Mouse (Mus musculus): ENCODE data around the gene Ap4s1.
"Not testable (repeated sequence)": the region's sequence is repeated elsewhere in the genome, so short reads cannot be mapped to it uniquely, and the experiment has no call there.

Ap4s1 gene

DNA sequence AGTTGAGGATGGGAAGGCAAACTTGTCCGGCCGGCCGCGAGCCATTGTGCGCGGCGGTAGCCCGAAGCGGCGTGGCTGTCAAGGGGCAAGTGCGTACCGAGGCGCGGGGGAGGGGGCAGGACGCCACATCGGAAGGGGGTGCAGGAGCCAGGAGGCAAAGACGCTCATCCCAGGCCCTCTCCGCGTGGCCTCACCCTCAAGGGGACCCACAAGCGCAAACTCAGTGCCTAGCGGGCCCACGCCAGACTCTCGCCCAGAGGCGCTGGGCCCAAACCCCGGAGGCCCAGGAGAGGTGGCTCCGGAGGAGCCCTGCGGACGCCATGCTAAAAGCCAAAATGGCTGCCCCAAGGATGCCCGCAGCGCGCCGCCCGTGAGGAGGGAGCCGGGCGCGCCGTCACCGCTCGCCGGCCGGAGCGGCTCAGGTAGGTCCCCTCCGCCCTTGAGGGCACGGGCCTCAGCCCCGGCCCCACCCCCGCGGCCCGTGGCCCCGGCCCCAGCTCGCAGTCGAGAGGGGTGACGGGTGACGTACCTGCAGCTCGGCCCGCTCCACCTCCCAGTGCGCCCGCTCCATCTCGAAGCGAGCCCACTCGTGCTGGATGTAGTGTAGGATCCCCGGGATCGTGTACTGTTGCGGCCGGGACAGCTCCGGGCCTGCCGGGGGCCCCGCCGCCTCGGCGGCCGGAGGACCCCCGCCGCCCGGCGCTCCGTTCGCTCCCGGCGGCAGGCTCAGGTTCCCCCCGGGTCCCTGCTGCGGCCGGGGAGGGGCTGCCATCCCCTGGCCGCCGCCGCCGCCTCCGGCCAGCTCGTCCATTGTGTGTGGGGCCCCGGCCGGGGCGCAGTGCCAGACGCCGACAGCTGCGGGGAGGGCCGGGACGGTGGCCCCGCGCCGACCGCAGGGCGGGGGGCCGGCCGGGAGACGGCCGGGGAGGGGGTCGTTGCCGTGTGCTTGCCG is at the start of gene Ap4s1:
TSS of gene Ap4s1 (plus strand) at position 141 of the 952 bp plus-strand sequence.
- peak; percentile 77 for DNase-seq (ENCODE audit: inconsistent ontology term)

DNA sequence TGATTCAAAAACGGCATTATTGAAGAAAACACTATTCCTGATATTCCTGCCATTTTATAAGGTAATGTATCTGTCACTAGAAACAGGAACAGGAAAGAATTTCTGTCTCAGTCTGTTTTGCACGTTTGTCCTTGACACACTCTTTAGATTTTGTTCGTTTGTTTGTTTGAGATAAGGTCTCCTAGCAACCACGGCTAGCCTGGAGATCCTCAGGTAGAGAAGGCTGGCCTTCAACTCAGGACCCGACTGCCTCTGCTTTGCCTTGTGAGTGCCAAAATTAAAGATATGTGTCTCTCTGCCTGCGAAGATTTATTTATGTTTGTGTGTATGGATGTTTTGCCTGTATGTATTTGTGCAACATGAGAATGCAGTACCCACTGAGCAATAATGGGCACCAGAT is 49.0 kb upstream of the Ap4s1 start:
- no peak for DNase-seq (ENCODE audit: inconsistent ontology term)

DNA sequence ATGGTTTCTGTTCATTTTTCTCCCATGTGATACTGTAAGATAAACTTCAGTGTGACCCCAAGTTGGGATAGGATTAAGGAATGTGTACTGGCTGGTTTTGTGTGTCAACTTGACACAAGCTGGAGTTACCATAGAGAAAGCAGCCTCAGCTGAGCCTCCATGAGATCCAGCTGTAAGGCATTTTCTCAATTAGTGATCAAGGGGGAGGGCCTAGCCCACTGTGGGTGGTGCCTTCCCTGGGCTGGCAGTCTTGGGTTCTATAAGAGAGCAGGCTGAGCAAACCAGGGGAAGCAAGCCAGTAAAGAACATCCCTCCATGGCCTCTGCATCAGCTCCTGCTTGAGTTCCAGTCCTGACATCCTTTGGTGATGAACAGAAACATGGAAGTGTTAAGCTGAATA is 41.4 kb upstream of the Ap4s1 start:
- not testable (repeated sequence) for DNase-seq (ENCODE audit: inconsistent ontology term)

DNA sequence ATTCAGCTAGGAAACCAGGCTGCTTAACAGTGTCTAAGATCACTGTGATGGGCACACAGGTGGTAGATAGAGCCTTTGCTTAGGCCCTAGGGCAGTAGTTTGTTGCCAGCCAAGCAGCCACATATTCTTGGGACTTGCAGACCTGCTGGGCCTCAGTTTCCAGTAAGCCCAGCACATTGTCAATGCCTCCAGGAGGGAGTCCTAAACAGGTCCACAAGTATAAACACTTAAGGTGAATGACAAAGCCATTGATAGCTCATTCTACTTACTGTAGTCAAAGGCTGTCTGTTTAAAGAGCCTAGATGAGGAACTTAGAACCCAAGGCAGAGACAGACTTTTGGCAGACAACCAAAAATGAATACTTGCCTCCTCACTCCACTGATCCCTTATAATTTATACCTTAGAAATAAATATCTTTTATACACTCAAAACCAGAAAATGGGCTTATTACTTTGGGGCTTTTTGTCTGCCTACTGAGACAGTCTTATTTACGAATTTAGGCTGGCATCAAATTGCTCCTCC is 34.8 kb upstream of the Ap4s1 start:
- DNase-seq (ENCODE audit: inconsistent ontology term), result no peak

DNA sequence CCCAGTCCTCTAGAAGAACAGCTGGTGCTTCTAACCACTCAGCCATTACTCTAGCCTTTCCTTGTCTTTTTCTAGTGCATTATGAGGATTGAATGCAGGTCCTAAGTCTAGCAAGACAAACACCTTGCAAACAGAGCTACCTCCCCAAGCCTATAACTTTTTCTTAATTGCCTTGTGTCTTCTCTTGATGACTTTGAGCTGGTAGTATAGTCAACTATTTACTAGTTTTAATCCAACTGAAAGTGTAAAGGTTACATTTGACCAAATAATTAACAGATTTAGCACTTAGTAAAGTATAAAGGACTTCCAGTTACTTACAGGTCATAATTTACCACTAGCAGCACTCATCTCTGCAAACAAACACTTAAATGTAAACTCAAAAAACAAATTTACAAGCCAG is 27.8 kb upstream of the Ap4s1 start:
- DNase-seq (ENCODE audit: inconsistent ontology term), result no peak

DNA sequence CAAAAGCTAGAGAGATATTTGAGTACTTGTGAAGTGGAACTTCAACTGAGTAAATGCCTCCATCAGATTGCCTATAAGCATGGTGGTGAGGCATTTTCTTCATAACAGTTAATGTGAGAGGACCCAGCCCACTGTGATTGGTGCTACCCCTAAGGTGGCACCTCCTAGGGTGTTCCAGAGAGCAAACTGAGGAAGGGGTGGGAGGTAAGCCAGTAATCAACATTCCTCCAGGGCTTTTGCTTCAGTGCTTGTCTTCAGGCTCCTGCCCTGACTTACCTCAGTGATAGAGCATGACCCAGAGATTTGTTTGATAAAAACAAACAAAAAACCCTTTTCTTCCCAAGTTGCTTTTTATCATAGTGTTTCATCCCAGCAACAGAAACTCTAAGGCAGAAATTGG is 26.9 kb upstream of the Ap4s1 start:
- DNase-seq (ENCODE audit: inconsistent ontology term), result no peak

DNA sequence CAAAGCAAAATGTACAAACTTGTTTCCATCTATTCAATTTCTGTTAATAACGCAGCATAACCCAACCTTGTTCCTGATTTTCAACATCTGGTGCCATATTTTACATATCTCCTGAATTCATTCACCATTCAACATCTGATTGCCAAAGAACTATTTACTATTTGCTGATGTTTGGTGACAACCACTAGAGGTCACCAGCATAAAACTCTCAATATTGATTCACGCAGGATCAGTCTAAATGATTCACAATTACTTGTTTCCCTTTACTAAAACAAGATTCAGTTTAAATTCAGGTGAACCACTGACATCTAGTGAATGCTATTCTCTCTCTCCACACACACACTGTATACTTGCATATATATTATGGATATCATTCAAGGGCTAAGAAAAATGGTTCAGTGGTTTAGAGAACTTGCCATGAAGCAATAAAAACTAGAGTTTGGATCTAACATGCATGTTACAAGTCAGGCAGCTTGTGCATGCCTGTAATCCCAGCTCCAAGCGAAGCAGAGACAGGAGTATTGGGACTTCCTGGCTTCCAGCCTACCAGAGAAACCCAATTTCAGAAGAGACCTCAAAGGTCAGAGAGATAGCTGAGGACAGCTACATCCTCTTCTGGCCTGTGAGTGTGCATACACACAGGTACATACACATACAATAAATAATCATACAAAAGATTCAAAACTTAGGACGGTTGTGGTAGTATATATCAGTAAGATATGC is 24.0 kb upstream of the Ap4s1 start:
- peak; percentile 19 for DNase-seq (ENCODE audit: inconsistent ontology term)

DNA sequence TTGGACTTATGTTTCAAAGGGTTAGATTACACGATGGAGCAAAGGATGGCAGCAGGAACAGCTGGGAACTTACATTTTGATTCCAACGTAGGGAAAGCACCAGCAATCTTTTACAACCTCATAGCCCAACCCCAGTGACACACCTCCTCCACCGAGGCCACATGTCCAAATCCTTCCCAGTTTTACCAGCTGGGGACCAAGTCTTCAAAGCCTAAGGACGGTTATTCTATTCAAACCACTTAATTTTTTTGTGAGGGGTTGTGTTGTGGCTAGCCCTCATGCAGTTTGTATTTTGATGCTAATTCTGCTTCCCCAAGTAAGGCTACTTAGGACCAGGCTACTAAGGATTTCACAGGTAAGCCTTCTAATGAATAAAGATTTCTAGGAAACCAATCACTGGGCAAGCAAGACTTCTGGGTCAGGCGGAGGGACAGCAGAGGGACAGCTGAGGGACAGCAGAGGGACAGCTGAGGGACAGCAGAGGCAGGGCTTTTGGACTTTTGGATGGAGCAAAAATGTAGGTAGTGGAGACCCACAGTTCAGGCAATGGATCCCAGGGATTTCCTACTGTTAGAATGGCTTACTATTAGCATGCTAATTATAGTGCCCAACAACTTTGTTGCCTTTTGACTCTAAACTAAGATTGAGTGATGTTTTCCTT is 19.5 kb upstream of the Ap4s1 start:
- DNase-seq (ENCODE audit: inconsistent ontology term), result no peak

DNA sequence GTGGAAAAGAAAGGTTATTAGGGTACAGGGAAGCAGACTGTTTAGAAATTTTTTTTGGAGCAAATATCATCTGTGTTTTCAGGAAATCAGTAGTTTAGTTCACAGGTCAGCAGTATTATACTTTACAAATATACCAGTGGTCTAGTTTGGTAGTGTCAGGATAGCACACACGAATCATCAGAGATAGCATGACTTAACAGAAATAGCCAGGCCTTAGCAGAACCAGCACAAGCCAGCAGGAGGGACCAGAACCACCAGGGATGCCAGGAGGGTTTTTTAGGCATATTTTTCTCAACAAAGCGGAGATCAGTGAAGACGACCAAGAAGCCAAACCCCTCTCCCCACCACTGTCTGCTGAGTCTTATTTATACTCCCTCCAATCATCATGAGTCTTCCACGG is 17.6 kb upstream of the Ap4s1 start:
- no peak for DNase-seq (ENCODE audit: inconsistent ontology term)

DNA sequence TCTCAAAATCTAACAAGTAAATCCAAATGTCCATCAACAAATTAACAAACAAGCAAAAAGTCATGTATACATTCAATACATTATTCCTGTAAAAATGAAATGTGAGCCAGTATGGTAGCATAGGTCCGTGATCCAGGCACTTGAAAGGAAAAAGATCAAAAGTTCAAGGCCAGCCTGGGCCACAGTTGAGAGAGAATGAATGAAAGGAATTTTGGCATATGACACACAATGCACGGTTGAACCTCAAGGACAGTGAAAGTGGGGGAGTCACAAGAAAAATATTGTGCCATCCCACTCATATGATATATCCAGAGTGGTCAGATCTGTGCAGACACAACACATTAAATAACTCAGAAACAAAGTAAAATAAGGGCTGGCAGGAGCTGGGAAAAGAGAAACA is 14.4 kb upstream of the Ap4s1 start:
- DNase-seq (ENCODE audit: inconsistent ontology term), result peak; percentile 20

DNA sequence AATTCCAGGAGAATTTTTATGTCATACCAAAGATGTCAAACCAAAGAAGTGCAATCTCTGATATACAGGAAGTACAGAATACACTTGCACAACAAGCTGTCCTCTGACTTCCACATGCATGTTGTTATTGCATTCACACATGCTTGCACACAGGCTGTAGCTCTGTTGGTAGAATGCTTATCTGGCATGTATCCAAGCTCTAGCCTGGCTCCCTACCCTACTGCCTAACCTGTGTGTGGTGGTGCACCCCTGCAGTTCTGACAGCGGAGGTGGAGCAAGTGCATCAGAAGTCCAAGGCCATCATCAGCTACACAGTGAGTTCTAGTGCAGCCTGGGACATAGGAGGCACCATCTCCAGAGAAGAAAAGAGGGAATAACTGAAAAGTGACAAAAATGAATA is 12.0 kb upstream of the Ap4s1 start:
- DNase-seq (ENCODE audit: inconsistent ontology term), result no peak

DNA sequence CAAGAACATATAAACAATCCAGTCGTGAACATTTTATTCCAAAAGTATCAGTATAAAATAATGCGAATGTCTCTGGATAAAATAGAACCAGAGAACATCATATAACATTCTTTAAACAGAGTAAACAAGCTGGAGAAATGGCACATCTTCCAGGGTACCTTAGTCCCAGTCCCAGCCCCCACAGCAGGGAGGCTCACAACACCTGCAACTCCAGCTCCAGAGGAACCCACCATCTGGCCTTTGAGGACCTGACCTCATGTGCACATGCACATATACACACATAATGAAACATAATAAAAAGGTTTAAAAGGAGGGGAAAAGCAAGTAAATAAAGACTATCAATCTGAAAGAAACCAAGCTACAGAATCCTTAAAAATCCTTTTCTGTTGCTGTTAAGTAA is 2.3 kb upstream of the Ap4s1 start:
- no peak for DNase-seq (ENCODE audit: inconsistent ontology term)

DNA sequence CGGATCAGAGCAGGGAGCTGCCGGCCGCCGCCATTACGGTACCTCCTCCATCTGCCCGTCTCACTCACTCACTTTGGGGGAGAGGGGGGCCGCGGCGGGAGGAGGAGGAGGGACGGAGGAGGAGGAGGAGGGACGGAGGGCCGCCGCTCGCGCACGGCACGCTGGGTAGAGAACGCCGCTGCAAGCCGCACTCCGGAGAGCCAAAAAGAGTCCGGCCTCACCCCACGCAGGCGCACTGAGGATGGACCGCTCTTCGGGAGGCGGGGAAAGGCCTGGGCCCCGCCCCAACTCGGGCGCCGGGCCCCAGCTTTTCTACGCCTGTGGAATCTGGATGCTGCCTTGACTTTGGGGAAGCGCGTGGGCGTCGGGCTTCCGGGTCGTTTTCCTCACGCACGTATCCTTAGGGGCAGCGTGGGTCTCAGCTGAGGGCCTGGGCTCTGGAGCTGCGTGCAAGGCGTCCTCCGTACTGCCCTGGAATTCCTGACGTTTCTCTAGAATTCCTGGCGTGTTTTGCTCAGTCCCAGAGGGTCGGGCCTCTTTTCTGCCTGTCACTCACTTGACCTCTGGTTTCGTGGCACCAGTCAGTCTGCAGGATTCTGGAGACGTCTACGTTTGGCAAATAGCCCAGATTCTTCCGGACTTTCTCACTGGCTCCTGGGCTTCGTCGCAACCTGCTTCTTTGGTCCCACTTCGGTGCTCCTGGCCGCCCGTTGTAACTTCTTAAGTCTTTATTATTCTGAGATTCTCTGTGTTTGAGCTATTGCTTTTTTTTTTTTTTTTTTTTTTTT is 1.2 kb downstream of the Ap4s1 start, which contains the start of gene Strn3:
TSS of gene Strn3 (minus strand) at position 53 of the 788 bp plus-strand sequence.
- DNase-seq (ENCODE audit: inconsistent ontology term), result peak; percentile 99

DNA sequence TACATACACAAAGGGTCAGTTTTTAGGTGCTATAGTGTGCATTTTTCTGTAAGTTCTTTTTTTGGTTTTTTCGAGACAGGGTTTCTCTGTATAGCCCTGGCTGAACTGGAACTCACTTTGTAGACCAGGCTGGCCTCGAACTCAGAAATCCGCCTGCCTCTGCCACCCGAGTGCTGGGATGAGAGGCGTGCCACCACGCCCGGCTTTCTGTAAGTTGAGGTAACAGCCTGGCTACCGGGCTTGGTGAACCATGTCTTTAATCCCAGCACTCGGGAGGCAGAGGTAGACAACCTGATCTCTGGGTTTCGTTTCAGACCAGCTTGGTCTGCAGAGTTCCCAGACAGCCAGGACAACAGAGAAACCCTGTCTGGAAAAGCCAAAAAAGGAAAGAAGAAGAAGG is 2.0 kb downstream of the Ap4s1 start:
- not testable (repeated sequence) for DNase-seq (ENCODE audit: inconsistent ontology term)

DNA sequence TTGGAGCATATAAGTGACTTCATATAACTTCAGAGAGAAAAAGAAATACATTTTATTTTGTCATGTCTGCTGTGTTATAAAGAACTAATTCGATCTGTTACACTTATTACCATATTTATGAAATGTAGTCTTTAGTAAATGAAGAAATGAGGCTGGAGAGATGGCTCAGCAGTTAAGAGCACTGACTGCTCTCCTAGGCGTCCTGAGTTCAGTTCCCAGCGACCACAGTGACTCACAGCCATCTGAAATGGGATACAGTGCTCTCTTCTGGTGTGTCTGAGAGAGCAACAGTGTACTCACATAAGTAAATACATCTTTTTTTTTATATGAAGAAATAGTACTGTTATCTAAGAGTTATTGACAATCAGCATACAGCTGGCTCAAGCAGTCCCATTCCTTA is 2.6 kb downstream of the Ap4s1 start:
- no peak for DNase-seq (ENCODE audit: inconsistent ontology term)

DNA sequence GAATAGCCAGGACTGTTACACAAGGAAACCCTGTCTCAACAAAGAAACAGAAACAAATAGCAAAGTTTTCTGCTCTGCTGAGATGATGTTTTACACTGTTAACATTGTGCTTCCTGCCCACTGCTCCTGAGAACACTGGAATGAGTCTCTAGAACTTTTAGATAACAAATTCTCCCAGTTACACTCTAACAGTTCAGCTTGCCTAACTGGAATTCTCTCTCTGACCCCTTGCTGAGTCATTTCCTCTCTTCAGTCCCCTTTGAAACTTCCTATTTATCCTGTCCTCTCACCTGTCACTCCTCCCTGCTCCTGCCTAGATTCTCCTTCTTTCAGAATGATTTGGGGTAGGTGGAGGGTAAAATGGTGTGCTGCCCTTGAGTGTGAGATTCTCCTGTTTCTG is 3.3 kb downstream of the Ap4s1 start:
- DNase-seq (ENCODE audit: inconsistent ontology term), result peak; percentile 40

DNA sequence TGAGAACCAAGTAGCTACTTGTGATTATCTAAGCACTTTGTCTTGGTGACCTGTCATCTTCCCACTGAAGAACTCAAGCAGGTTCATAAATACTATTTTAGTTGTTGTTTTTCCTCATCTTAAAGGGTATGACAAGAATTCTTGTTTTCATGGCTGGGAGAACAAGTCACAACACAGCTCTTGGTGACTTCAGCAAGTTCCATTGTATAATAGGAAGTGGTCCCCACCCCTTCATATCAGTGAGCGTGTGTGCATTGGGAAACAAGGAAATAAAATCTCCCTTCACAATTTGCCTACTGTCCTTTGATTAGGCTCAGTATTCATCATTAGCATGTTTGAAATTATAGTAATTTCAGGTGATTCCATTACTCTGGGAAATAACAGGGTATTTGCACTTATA is 4.1 kb downstream of the Ap4s1 start:
- no peak for DNase-seq (ENCODE audit: inconsistent ontology term)

DNA sequence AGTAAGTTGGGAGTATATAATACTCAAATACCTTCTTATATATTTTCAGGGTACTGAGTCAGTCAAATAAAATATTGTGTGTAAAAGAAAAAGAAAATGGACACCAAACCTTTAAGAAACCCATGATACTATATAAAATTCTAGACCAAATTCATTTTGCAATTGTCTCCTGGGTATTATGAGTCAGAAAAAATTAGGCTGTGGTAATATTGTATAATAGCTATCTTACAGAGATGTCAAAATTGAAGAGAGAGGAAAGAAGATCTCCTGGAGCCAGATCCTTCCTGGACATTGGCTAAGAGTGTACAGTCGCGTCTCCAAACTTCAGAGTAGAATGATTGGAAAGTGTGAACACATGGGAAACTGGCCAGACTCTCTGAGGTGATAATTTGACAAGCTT is 5.3 kb downstream of the Ap4s1 start:
- DNase-seq (ENCODE audit: inconsistent ontology term), result no peak

DNA sequence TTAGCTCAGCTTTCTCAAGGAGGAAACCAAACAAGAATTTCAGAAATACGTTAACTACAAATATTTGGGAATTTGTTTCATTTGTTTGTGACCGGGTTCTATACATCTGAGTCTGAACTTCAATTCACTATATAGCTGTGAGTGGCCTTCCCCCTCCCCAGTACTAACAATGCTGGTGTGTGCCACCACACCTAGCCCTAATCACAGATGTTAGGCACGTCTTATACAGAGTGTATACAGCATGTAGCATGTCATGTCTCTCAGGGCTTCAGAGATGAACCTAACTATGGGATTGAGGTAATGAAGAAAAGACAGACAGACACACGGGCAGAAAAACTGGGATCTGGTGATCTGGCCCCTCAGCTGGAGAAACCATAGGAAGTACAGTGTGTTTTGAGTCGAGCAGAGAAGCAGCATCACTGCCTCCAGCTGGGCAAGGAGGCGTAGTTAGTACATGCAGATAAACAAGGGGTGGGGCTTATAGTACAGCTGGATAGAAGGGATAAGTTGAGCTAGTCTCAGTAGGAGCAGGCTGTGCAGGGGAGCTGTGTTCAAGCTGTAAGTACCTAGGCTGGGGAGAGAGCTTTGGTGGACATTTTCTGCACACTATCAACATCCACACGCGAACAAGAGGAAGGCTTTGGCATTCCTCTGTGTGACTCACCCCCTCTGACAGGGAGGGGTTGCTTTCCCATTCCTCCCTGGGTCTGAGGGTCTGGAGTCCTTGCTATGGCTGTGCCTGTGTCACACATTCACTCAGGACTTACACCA is 9.0 kb downstream of the Ap4s1 start:
- peak; percentile 78 for DNase-seq (ENCODE audit: inconsistent ontology term)

DNA sequence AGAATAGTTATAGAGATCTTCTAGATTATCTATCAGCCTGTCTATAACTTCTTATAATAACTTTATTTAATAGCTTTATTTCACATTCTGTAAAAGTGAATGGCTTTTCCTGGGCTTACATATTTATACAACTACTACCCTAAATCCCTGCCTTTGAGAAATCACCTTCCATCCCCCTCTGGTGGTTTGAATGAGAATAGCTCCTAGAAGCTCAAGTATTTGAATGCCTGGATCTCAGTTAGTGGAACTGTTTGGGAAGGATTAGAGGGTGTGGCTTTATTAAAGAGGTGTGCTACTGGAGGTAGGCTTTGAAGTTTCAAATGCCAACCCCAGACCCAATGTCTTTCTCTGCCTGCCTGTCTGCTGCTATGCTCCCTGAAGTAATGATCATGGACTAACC is 10.9 kb downstream of the Ap4s1 start:
- no peak for DNase-seq (ENCODE audit: inconsistent ontology term)

DNA sequence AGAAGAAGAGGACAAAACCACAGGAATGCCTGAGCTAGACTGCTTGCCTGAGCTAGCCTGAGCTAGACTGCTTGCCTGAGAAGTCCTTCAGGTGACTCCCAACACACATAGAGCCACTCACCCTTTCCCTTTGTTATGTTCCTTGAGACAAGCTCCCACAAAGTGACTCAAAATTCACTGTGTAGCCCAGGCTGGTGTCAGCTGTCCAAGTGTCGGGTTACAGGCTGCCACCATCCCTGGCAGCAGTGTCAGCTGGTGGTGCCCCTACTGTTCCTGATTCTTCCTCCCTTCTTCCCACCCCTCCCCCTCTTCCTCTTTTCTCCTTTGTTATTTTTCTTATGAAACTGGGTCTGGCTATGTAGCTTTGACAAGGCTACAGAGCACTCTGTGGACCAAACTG is 13.0 kb downstream of the Ap4s1 start:
- no peak for DNase-seq (ENCODE audit: inconsistent ontology term)

All from Muller cell, postnatal 12 days (primary cell).